ENCODE assay signal across 18 mouse cellular contexts in genomic region chr6:145801796-145802488, GRCm38 (mm10). TPM values are rescaled to one million over a fixed set of nuclear protein-coding genes. Genes with fewer than 3 reads are reported as not detected.
DNase-seq lines count a peak whose midpoint lies in the region; ATAC-seq and TF ChIP-seq lines count a peak whose summit lies in the region.
"Had no signal": no experiment of that assay in that cellular context is flagged by ENCODE, and none has a peak within 500 bp of the region (broad histone marks: within the 10 kb centered on the region; RNA-seq: fewer than 3 reads in every experiment).

No protein-coding gene starts in this region.

- 40% methylated on average over 3 of the region's 3 CpGs for WGBS in liver, adult 2 months
- 86% methylated on average over 3 of the region's 3 CpGs for WGBS in liver, embryonic 11.5 days
- 10% methylated on average over 3 of the region's 3 CpGs for WGBS in cerebellum, adult 2 months
- 86% methylated on average over 3 of the region's 3 CpGs for WGBS in hindbrain, embryonic 14.5 days

- peak overlapping the region; percentile 54 for H3K27ac ChIP-seq in gastrocnemius, adult 2 months
- H3K27ac ChIP-seq in liver, adult 2 months (replicated peaks; ENCODE audit: insufficient read depth, low read depth, low read length): peak overlapping the region; percentile 73
- H3K27ac ChIP-seq in liver, embryonic 11.5 days (ENCODE audit: low read depth, low read length): no peak overlapping the region
- H3K27ac ChIP-seq in cerebellum, adult 2 months (ENCODE audit: insufficient read depth, low read length): no peak overlapping the region
- H3K27ac ChIP-seq in hindbrain, embryonic 14.5 days: no peak overlapping the region
- H3K27ac ChIP-seq: embryonic facial prominence, embryonic 15.5 days; forebrain, embryonic 12.5 days; midbrain, embryonic 13.5 days had no signal

- no peak overlapping the region for H3K9ac ChIP-seq in liver, adult 2 months (ENCODE audit: low read depth, low read length)
- no peak overlapping the region for H3K9ac ChIP-seq in liver, embryonic 11.5 days (ENCODE audit: low read depth, low read length)
- no peak overlapping the region for H3K9ac ChIP-seq in hindbrain, embryonic 14.5 days
- H3K9ac ChIP-seq: embryonic facial prominence, embryonic 15.5 days; forebrain, embryonic 12.5 days; midbrain, embryonic 13.5 days had no signal

- peaks cover 41% of the 10 kb centered on the region for H3K79me2 ChIP-seq in liver, adult 2 months (ENCODE audit: control insufficient read depth, insufficient read depth, low read length)

- no peaks in the 10 kb centered on the region for H3K9me3 ChIP-seq in liver, embryonic 11.5 days (ENCODE audit: control insufficient read depth, low read length)
- no peaks in the 10 kb centered on the region for H3K9me3 ChIP-seq in hindbrain, embryonic 14.5 days (ENCODE audit: control insufficient read depth, low read length)
- H3K9me3 ChIP-seq: embryonic facial prominence, embryonic 15.5 days; forebrain, embryonic 12.5 days; midbrain, embryonic 13.5 days had no signal

- H3K4me2 ChIP-seq in liver, embryonic 11.5 days: no peak overlapping the region
- no peak overlapping the region for H3K4me2 ChIP-seq in hindbrain, embryonic 14.5 days (replicated peaks)
- H3K4me2 ChIP-seq: embryonic facial prominence, embryonic 15.5 days; forebrain, embryonic 12.5 days; heart, embryonic 11.5 days; midbrain, embryonic 13.5 days had no signal

- no peak overlapping the region for H3K4me3 ChIP-seq in gastrocnemius, adult 2 months
- no peak overlapping the region for H3K4me3 ChIP-seq in liver, adult 2 months (ENCODE audit: insufficient read depth, low read depth, low read length)
- no peak overlapping the region for H3K4me3 ChIP-seq in liver, embryonic 11.5 days (ENCODE audit: low read depth, low read length)
- no peak overlapping the region for H3K4me3 ChIP-seq in cerebellum, adult 2 months (replicated peaks; ENCODE audit: insufficient read depth, low read depth, low read length)
- H3K4me3 ChIP-seq in hindbrain, embryonic 14.5 days (replicated peaks; ENCODE audit: low read length): no peak overlapping the region
- H3K4me3 ChIP-seq: embryonic facial prominence, embryonic 15.5 days; forebrain, embryonic 12.5 days; midbrain, embryonic 13.5 days had no signal

- no peaks in the 10 kb centered on the region for H3K27me3 ChIP-seq in liver, adult 2 months (ENCODE audit: control insufficient read depth, insufficient read depth, low read length)
- no peaks in the 10 kb centered on the region for H3K27me3 ChIP-seq in liver, embryonic 11.5 days (replicated peaks; ENCODE audit: control insufficient read depth, insufficient read depth, low read length)
- no peaks in the 10 kb centered on the region for H3K27me3 ChIP-seq in cerebellum, adult 2 months (ENCODE audit: control insufficient read depth, insufficient read depth, low read length)
- H3K27me3 ChIP-seq in hindbrain, embryonic 14.5 days (ENCODE audit: control insufficient read depth, insufficient read depth, low read length): no peaks in the 10 kb centered on the region
- H3K27me3 ChIP-seq: embryonic facial prominence, embryonic 15.5 days; forebrain, embryonic 12.5 days; midbrain, embryonic 13.5 days had no signal

- no peak for TF ChIP-seq POLR2A in liver, adult 2 months (IDR thresholded peaks at IDR 0.05; ENCODE audit: extremely low read depth, insufficient read depth, low read length)
- TF ChIP-seq POLR2A in cerebellum, adult 2 months (IDR thresholded peaks at IDR 0.05; ENCODE audit: borderline replicate concordance, insufficient read depth, low read length): no peak

- TF ChIP-seq CTCF in gastrocnemius, adult 2 months (IDR thresholded peaks at IDR 0.05): no peak
- no peak for TF ChIP-seq CTCF in liver, adult 2 months (IDR thresholded peaks at IDR 0.05; ENCODE audit: low read depth, low read length)
- TF ChIP-seq CTCF in cerebellum, adult 2 months (IDR thresholded peaks at IDR 0.05; ENCODE audit: borderline replicate concordance, insufficient read depth, low read depth, low read length): no peak

- ATAC-seq in liver, embryonic 11.5 days (replicated peaks; ENCODE audit: low FRiP score): no peak
- ATAC-seq in megakaryocyte progenitor cell, adult 5-6 weeks (replicated peaks; ENCODE audit: poor library complexity): 0 out of 2 replicates have a peak, but pooled peaks have one; percentile 33
- ATAC-seq in hindbrain, embryonic 14.5 days (ENCODE audit: low FRiP score): no peak
- ATAC-seq: midbrain, embryonic 13.5 days had no signal

- DNase-seq in gastrocnemius, adult 2 months: no peak
- no peak for DNase-seq in gastrocnemius, postnatal 25 days
- DNase-seq in liver, adult 2 months (ENCODE audit: extremely low read depth, low read depth, low spot score): no peak
- DNase-seq in liver, embryonic 11.5 days (ENCODE audit: low spot score): no peak
- DNase-seq in cerebellum, adult 2 months: peak; percentile 51 to 68
- DNase-seq in thymus, postnatal 10 days (ENCODE audit: low spot score in 2 of 2): no peak
- no peak for DNase-seq in hindbrain, embryonic 14.5 days (ENCODE audit: low spot score)
- DNase-seq: adrenal gland, postnatal 36 days; B cell, adult 2 months; liver; lung, postnatal 14 days; thymus, postnatal 4 days had no signal

- intact Hi-C loops in gastrocnemius, adult 2 months (cut with DNase I): no loop called here

- peaks cover 18% of the 10 kb centered on the region for H3K4me1 ChIP-seq in liver, adult 2 months (ENCODE audit: control insufficient read depth, insufficient read depth, low read length)
- no peaks in the 10 kb centered on the region; the same call in 1 of the 2 replicates for H3K4me1 ChIP-seq in liver, embryonic 11.5 days (replicated peaks; ENCODE audit: control insufficient read depth, insufficient read depth, low read length)
- H3K4me1 ChIP-seq in cerebellum, adult 2 months (ENCODE audit: control insufficient read depth, insufficient read depth, low read length): peaks cover 16% of the 10 kb centered on the region
- H3K4me1 ChIP-seq in hindbrain, embryonic 14.5 days (replicated peaks; ENCODE audit: control insufficient read depth, insufficient read depth, low read length): no peaks in the 10 kb centered on the region

- no peaks in the 10 kb centered on the region for H3K36me3 ChIP-seq in liver, adult 2 months (ENCODE audit: control insufficient read depth, insufficient read depth, low read length)
- H3K36me3 ChIP-seq in liver, embryonic 11.5 days (ENCODE audit: control insufficient read depth, insufficient read depth, low read length): no peaks in the 10 kb centered on the region
- H3K36me3 ChIP-seq in hindbrain, embryonic 14.5 days (replicated peaks; ENCODE audit: control insufficient read depth, insufficient read depth): no peaks in the 10 kb centered on the region
- H3K36me3 ChIP-seq: forebrain, embryonic 12.5 days; midbrain, embryonic 13.5 days had no signal

RNA-seq across cellular contexts. Expression of gene Rassf8, which starts 55.4 kb away (rescaled TPM):
- total RNA-seq in gastrocnemius, adult 2 months (2021): 10 to 100 TPM; 25.5 to 42.7 TPM
- total RNA-seq in gastrocnemius, postnatal 25 days (2021): 10 to 100 TPM; 27.2 to 35.6 TPM
- total RNA-seq in liver, adult 2 months (2014; rRNA removed): 30.0 and 34.5 TPM in 2 replicates
- 19.5 and 22.8 TPM in 2 replicates for polyA plus RNA-seq in liver, adult 2 months (2012; rRNA removed)
- polyA plus RNA-seq in liver, embryonic 11.5 days (2014; fragmentation: Nextera tagmentation; extraction: Ambion mirVana): 2.5 and 4.1 TPM in 2 replicates
- 31.2 and 38.1 TPM in 2 replicates for polyA plus RNA-seq in cerebellum, adult 2 months (2012; rRNA removed)
- total RNA-seq in megakaryocyte progenitor cell, adult 5-6 weeks (2015): 8.3 and 11.5 TPM in 2 replicates
- 11.9 and 14.8 TPM in 2 replicates for total RNA-seq in megakaryocyte progenitor cell, adult 5-6 weeks (2017)
- 5.0 and 5.6 TPM in 2 replicates for polyA plus RNA-seq in hindbrain, embryonic 14.5 days (2014; fragmentation: Nextera tagmentation; extraction: Ambion mirVana)
- total RNA-seq: MEL had no signal

Comparison
In these comparisons a context has a peak if more than half of its experiments do, and no peak if none do; other contexts are left out.
1. H3K27ac ChIP-seq: peak in gastrocnemius, adult 2 months (single experiment) and liver, adult 2 months (single experiment); none in liver, embryonic 11.5 days (single experiment), cerebellum, adult 2 months (single experiment) and hindbrain, embryonic 14.5 days (single experiment).
2. DNase-seq: peak in cerebellum, adult 2 months (2 of 2); none in gastrocnemius, adult 2 months (single experiment), gastrocnemius, postnatal 25 days (single experiment), liver, adult 2 months (single experiment), liver, embryonic 11.5 days (single experiment), thymus, postnatal 10 days (0 of 2) and hindbrain, embryonic 14.5 days (single experiment).